ENCODE assay signal across 9 mouse cellular contexts in genomic region chr6:92743605-92744004, GRCm38 (mm10). TPM values are rescaled to one million over a fixed set of nuclear protein-coding genes. Genes with fewer than 3 reads are reported as not detected.
DNase-seq lines count a peak whose midpoint lies in the region; ATAC-seq lines count a peak whose summit lies in the region.
"Had no signal": no experiment of that assay in that cellular context is flagged by ENCODE, and none has a peak within 500 bp of the region (broad histone marks: within the 10 kb centered on the region; RNA-seq: fewer than 3 reads in every experiment).

No protein-coding gene starts in this region.

- WGBS in embryonic facial prominence, embryonic 15.5 days = 7% methylated on average over 11 of the region's 11 CpGs
- WGBS in heart, embryonic 16.5 days = 12% methylated on average over 11 of the region's 11 CpGs
- WGBS in limb, embryonic 15.5 days = 2% methylated on average over 11 of the region's 11 CpGs

- peak; percentile 57; the same call in 1 of the 2 replicates for ATAC-seq in embryonic facial prominence, embryonic 15.5 days (ENCODE audit: insufficient number of reproducible peaks, low FRiP score, low TSS enrichment, low read depth)
- no peak for ATAC-seq in heart, embryonic 16.5 days (replicated peaks; ENCODE audit: extremely low read depth, insufficient read depth, low FRiP score)
- ATAC-seq in limb, embryonic 15.5 days (ENCODE audit: insufficient number of reproducible peaks, low FRiP score, low TSS enrichment, low read depth) = no peak

- peak overlapping the region; percentile 28 for H3K4me2 ChIP-seq in embryonic facial prominence, embryonic 15.5 days (replicated peaks)
- H3K4me2 ChIP-seq in heart, embryonic 16.5 days (ENCODE audit: low read depth, low read length) = peak overlapping the region; percentile 34
- H3K4me2 ChIP-seq in limb, embryonic 15.5 days = peak overlapping the region; percentile 36

- no peak overlapping the region for H3K9ac ChIP-seq in embryonic facial prominence, embryonic 15.5 days
- no peak overlapping the region for H3K9ac ChIP-seq in heart, embryonic 16.5 days (ENCODE audit: low read length)
- H3K9ac ChIP-seq in limb, embryonic 15.5 days = no peak overlapping the region

- no peaks in the 10 kb centered on the region for H3K9me3 ChIP-seq in embryonic facial prominence, embryonic 15.5 days (replicated peaks)
- no peaks in the 10 kb centered on the region for H3K9me3 ChIP-seq in heart, embryonic 16.5 days (replicated peaks; ENCODE audit: control insufficient read depth, low read length)
- no peaks in the 10 kb centered on the region for H3K9me3 ChIP-seq in limb, embryonic 15.5 days

- no peak overlapping the region; the same call in 1 of the 2 replicates for H3K4me3 ChIP-seq in embryonic facial prominence, embryonic 15.5 days (replicated peaks)
- no peak overlapping the region; the same call in 1 of the 2 replicates for H3K4me3 ChIP-seq in heart, embryonic 16.5 days (ENCODE audit: low read length)
- H3K4me3 ChIP-seq in limb, embryonic 15.5 days = no peak overlapping the region
- H3K4me3 ChIP-seq: myocyte had no signal

- peaks cover 8% of the 10 kb centered on the region; the same call in 1 of the 2 replicates for H3K4me1 ChIP-seq in embryonic facial prominence, embryonic 15.5 days
- no peaks in the 10 kb centered on the region for H3K4me1 ChIP-seq in heart, embryonic 16.5 days (ENCODE audit: control insufficient read depth, insufficient read depth, low read length)
- H3K4me1 ChIP-seq in limb, embryonic 15.5 days = no peaks in the 10 kb centered on the region

- H3K27me3 ChIP-seq in embryonic facial prominence, embryonic 15.5 days = no peaks in the 10 kb centered on the region
- H3K27me3 ChIP-seq in heart, embryonic 16.5 days (ENCODE audit: control insufficient read depth, insufficient read depth, low read length) = no peaks in the 10 kb centered on the region
- no peaks in the 10 kb centered on the region for H3K27me3 ChIP-seq in limb, embryonic 15.5 days

- H3K36me3 ChIP-seq in embryonic facial prominence, embryonic 15.5 days = no peaks in the 10 kb centered on the region
- no peaks in the 10 kb centered on the region for H3K36me3 ChIP-seq in heart, embryonic 16.5 days (ENCODE audit: control insufficient read depth, insufficient read depth)
- H3K36me3 ChIP-seq in limb, embryonic 15.5 days = no peaks in the 10 kb centered on the region

- H3K27ac ChIP-seq in embryonic facial prominence, embryonic 15.5 days (replicated peaks) = no peak overlapping the region
- no peak overlapping the region for H3K27ac ChIP-seq in heart, embryonic 16.5 days (ENCODE audit: low read length)
- H3K27ac ChIP-seq in limb, embryonic 15.5 days = no peak overlapping the region

- DNase-seq in ES-CJ7 (ENCODE audit: low read depth, low spot score) = peak; percentile 83
- DNase-seq in adrenal gland, postnatal 36 days = peak; percentile 62 to 73
- peak; percentile 78 for DNase-seq in kidney, postnatal 14 days
- peak; percentile 74 for DNase-seq in ovary, postnatal 14 days (ENCODE audit: low spot score)
- DNase-seq in spleen, postnatal 36 days (ENCODE audit: low spot score in 2 of 2) = no peak

RNA-seq across cellular contexts. Expression of gene Prickle2, which starts 37.6 kb away (rescaled TPM):
- 1 to 10 TPM; 7.5 to 8.5 TPM for total RNA-seq in adrenal gland, postnatal 36 days (2021)
- 6.0 and 6.2 TPM in 2 replicates for polyA plus RNA-seq in embryonic facial prominence, embryonic 15.5 days (2015; fragmentation: Nextera tagmentation; extraction: Ambion mirVana)
- 4.2 and 4.7 TPM in 2 replicates for polyA plus RNA-seq in heart, embryonic 16.5 days (2015; fragmentation: Nextera tagmentation; extraction: Ambion mirVana)
- polyA plus RNA-seq in limb, embryonic 15.5 days (2015; fragmentation: Nextera tagmentation; extraction: Ambion mirVana) = 5.3 and 5.8 TPM in 2 replicates

Comparison
In these comparisons a context has a peak if more than half of its experiments do, and no peak if none do; other contexts are left out.
1. DNase-seq: peak in ES-CJ7 (single experiment), adrenal gland, postnatal 36 days (2 of 2), kidney, postnatal 14 days (single experiment) and ovary, postnatal 14 days (single experiment); none in spleen, postnatal 36 days (0 of 2).
2. Peak in every context shown above with its lines, with median percentiles within 50 percentile points of each other: H3K4me2 ChIP-seq.